Mouse (Mus musculus) cerebellum, postnatal 4 days (tissue): ENCODE data around the gene Ubap1l.

Experiments
- DNase-seq, 2 experiments: peaks; one replicate each; pipeline ENCODE4 v3.0.0; 2022; ENCODE audit warnings: low spot score in 2 of 2, mixed read lengths in 1 of 2

Gene Ubap1l

DNA sequence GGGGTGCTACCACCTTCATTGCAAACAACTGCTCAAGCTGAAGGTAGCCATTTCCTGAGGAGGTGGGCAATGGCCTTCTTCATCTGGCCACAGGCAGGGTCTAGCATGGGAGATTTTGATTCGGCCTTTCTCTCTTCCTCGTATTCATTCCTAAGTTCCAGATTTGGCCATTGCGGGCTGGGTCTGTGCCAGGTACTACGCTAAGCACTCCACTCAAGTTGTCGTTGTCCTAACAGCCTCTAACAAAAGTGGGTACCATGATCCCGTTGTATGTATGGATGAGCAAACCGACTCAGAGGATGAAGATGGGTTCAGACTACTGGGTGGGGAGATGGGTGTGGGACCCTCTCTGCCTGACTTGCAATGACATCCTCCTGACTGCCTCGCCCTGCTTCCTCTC lies 49.5 kb downstream of the Ubap1l start:
- DNase-seq = no peak

- DNase-seq = no peak
These were observed 50.5 kb downstream of the Ubap1l start for GRCm38 (mm10) chr9:65411326-65411725.

DNA sequence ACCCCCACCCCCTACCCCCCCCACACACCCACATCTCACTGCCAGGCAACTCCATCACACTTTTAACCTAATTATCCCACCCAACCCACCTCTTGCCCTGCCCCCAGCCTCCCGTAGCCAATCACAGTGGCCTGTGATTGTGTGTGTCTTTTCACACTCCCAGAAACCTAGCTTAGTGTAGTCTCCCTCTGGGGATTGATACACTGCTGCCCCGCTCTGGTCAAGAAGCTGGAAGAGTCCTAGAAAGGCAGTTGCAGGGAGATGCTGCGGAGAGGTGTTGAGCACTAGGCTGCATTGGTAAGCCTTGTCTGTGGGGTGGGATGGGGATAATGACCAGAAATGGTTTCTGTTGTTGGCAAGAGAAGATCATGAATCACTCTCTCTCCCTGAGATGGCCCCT lies 56.9 kb downstream of the Ubap1l start:
- no peak for DNase-seq

GRCm38 (mm10) chr9:65419633-65420032 lies 58.8 kb downstream of the Ubap1l start:
- DNase-seq = no peak

DNA sequence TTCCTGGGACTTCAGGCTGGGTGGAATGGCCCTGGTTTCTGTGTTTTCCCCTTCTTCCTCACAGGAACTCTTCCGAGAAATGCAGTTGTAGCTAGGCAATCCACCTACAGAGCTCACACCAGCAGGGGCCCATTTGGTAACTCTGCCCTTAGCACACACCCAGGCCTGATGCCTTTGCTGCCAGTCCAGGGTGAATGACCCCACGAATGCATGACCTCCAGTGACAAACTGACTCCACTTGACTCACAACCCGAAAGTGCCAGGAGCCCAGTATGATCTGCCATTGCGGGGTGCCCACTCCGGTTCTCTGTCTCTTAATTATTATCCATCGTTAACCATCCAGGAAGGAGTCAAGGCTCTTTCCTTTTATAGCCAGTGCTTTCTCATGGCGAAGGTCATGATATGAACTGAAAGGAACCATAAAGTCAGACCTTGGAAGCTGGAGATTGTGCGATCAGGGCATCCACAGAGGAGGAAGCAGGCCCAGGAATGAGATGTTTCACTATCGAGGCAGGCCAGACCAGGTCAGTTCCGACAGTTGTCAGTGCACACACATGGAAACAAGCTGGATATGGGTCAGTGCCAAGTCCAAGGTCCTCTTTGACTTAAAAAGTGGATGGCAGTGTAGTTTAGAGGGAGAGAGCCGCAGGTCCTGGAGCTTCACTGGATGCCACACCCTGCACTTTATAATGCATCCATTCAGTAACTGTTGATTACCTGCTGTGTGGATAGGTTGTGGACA lies 62.1 kb downstream of the Ubap1l start, which contains the start of gene Slc51b:
TSS of gene Slc51b (minus strand) at position 196 of the 742 bp plus-strand sequence.
- DNase-seq = no peak

DNA sequence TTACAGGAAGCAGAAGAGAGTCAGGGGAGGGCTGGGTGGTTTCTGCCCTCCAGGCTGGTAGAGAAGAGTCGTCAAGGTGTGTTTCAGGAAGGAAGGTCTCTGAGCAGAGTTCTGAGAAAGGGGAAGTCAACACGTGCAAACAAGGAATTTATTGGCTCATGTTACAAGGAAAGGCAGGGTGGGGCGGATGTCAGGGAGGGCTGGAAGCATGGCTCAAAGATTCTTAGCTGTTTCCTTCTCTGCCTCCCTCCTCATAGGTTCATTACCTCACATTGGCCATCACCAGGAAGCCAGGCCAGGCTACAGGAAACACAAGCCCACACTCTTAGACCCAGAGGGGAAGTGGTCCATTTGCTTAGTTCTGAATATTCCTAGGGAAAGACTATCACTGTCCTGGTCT lies 63.6 kb downstream of the Ubap1l start:
- no peak for DNase-seq

DNA sequence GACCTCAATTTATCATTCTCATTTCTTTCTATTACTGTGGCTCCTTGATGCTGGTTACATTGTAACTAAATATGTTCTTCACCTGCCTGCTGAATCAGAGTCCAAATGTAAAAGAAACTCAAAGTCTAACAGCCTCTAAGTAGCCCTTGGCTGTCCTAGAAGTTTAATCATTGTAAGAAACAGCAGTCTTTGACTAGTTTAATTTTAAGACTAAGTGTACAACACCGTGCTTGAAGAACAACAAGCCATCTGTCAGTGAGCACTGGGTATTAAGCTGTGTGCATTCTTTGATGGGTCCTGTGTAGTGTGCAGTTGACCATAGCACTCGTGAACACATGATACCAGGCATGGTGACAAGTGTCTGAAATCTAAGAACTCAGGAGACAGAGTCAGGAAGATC lies 66.7 kb downstream of the Ubap1l start:
- no peak for DNase-seq

DNA sequence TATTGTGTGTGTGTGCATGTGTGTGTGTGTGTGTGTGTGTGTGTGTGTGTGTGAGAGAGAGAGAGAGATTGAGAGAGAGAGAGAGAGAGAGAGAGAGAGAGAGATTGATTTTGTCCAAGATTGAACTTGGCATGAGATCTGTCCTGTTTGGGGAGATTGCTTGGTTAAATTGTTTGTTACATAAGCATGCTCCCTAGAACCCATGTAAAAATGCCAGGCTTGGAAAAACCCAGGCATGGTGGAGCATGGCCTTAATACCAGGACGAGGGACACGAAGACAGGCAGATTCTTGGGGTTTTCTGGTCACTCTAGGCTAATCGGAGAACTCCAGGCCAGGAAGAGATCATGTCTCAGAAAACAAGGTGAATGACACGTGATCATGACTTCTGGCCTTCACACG lies 67.2 kb downstream of the Ubap1l start:
- no peak for DNase-seq
